Mouse (Mus musculus) splenic B cell, adult 2 months (primary cell): ENCODE data around the gene Oas3.

ENCODE experiments used
- DNase-seq: peaks from one replicate; pipeline ENCODE4 v3.0.0-alpha.2; 2011; ENCODE audit warnings: low read depth, low spot score
- H3K27me3 ChIP-seq: 2 replicates; pipeline ENCODE4 v1.6.1; 2012; ENCODE audit warnings: mild to moderate bottlenecking, low read length, moderate library complexity, mixed read lengths; ENCODE audit not compliant: control insufficient read depth, poor library complexity, insufficient read depth, severe bottlenecking
- H3K36me3 ChIP-seq: 2 replicates; pipeline ENCODE4 v1.6.1; 2012; ENCODE audit warnings: mild to moderate bottlenecking, low read length, moderate library complexity, mixed read lengths; ENCODE audit not compliant: control insufficient read depth, poor library complexity, insufficient read depth, severe bottlenecking

Oas3 gene

GRCm38 (mm10) chr5:120703660-120704059 lies 73.8 kb downstream of the Oas3 start:
- no peak for DNase-seq
- H3K27me3 ChIP-seq, result no peaks in the 10 kb centered on the region
- no peaks in the 10 kb centered on the region for H3K36me3 ChIP-seq
